Mouse (Mus musculus): ENCODE results near the gene Gm21317. TPM values are rescaled to one million over a fixed set of nuclear protein-coding genes. Genes with fewer than 3 reads are reported as not detected.

The Gm21317 gene
- not detected for polyA plus RNA-seq (2017; shearing (Covaris generic))

GRCm38 (mm10) chrY:82224927-82225326 lies at the start of gene Gm21317:
TSS of gene Gm21317 (plus strand) at chrY:82225227.

